Mouse (Mus musculus) retina, postnatal 7 days (tissue): ENCODE measurements around the gene Wdr74.

Experiments
- DNase-seq: peaks from one replicate; pipeline ENCODE4 v3.0.0-alpha.2; 2012; ENCODE audit warnings: low read depth, low spot score

Wdr74 gene

GRCm38 (mm10) chr19:8735389-8736159 is at the start of gene Wdr74:
TSS of gene Wdr74 (plus strand) at chr19:8735827.
- peak; percentile 88 for DNase-seq

DNA sequence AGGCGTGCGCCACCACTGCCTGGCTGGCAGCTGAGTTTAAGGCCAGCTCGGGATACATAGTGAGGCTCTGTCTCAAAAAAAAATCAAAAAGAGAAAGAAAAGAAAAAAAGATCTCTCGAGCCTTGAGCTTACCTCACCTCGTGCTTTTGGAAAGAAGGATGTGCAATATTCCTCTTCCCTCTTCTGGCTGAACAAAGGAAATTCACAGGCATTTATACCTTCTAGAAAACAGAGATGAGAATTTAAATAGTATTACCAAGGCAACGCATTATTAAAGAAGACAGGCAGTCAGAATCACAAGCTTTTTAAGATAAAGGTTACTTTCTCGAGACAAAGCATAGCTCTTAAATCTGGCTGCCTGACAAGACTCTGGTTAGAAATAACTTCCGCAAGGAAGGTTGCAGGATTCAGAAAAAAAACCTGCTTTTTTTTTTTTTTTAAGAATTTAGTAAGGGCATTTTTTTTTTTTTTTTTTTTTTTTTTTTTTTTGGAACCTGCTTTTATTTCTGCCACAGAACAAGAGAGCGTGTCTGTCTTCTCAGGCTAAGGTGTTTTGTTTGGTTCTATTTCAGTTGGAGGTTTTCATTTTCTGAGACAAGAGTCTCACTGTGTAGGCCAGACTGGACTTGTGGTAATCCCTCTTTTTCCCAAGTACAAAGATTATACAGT is 43.6 kb upstream of the Wdr74 start:
- no peak for DNase-seq

- no peak for DNase-seq
Measured at GRCm38 (mm10) chr19:8692740-8693139, 42.9 kb upstream of the Wdr74 start.

DNA sequence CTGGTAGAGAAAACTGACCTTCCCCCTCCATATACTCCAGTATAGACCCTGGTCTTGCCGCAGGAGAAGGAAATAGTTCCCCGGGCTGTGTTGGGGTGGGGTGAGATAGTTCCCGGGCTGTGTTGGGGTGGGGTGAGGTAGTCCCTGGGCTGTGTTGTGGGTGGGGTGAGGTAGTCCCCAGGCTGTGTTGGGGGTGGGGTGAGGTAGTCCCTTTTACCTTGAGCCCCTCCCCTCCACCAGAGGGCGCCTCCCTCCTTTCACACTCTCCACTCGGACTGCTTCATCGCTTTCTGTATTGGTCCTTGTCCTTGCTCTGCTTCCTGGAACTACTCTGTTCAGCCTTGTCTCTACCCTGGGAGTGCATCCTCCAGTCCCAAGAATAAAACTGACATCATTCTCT is 40.3 kb upstream of the Wdr74 start:
- no peak for DNase-seq

DNA sequence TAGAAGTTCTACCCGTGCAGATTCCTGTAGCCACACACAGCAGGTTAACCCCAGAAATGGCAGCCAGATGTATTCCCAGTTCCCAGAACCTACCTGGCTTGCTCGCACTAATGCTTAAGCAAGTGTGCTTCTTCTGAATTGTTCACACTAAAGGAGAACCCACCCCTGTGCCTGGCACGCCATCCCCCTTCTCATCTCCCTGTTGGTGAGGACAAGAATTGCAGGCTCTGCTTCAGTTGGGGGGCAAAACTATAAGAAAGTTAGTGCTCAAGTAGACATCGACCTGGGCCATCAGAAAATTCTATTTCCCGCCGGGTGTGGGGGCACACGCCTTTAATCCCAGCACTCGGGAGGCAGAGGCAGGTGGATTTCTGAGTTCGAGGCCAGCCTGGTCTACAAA is 36.0 kb upstream of the Wdr74 start:
- no peak for DNase-seq

DNA sequence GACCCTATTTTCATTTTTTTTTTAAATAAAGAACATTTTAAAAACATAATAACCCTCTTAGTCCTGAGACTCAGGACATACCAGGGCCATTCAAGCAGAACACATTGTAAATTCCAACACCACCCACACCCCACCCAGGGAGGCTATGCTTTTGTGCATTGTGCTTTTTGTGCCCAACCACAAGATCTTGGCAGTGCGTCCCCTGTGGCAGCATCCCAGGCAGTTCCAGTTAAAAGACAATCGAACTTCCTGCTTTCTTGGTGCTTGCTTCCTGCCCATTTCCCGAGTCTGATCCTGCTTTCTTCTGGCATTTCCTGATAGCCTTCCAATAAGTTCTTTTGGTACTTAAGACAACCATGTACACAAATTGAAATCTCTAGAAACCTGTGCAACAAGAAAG is 33.2 kb upstream of the Wdr74 start:
- DNase-seq = no peak

GRCm38 (mm10) chr19:8703571-8703970 is 32.1 kb upstream of the Wdr74 start:
- no peak for DNase-seq

DNA sequence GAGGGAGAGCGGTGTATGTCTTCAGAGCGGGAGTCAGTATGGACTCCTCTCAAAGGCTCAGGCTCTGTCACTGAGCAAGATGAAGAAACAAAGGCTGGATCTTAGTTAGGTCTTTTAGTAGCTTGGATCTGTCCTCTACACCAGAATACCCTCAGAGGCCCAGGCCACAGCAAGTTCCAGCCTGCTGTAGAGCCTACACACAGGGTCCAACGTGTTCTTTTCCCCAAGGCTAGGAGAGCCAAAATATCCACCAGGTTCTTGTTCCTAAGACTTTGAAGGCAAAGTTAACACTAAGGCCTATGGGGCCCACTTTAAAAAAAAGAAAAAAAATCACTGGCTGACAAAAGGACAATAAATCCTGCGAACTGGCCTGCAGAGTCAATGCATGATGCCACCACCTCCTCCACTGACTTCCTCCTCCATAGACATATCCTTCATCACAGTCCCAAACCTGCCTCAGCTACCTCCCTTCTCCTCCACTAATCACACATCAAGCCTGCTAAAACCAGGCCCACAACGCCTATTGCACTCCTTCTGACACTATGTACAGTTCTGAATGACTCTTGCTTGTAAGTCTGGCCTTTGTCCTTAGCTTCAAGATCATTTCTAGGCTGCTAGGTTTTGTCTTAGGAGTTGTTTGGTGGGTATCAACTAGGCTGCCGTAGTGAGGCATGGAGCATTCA is 30.5 kb upstream of the Wdr74 start:
- DNase-seq = no peak

DNA sequence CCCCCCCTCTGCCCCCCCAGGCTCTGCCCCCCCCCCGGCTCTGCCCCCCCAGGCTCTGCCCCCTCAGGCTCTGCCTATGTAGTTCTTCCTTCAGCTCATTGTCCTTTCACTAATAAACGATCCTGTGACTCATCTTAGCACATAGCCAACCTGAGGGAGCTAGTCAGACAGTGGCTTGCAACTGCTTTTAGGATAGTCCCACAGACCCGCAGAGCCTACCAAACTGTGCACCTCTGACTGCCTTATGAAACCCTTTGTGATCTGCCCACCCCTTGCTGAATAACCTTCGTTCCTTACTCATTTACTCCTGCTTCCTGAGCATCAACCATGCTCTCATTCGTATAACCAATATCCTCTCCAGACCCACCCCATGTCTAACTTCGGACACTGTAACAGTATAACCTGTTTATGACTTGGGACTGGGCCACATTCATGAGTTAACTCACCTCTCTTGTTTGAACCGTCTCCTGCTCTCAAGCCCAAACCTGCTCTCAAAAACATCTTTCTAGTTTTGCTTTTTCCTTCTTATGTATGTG is 29.4 kb upstream of the Wdr74 start:
- no peak for DNase-seq

- no peak for DNase-seq
Measured at GRCm38 (mm10) chr19:8706930-8707329, 28.7 kb upstream of the Wdr74 start.

DNA sequence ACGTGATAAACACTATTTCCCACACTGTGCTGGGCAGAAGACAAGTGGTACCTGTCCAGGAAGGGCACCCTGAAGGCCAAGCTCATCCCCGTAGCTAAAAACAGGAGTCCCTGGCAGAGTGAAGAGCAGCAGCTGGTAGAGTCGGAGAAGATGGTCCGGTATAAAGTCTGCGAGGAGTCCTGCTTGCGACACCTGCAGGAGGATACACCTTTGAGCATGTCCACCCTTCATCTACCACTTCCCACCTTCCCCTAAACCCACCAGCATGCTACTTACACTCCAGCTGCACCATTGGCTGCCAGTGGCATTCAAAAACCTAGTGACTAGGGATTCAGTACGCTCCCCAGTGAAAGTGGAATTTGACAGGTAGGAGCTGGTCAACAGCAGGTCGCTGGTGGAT is 26.7 kb upstream of the Wdr74 start:
- DNase-seq = no peak

- DNase-seq = no peak
Measured at GRCm38 (mm10) chr19:8710057-8710456, 25.6 kb upstream of the Wdr74 start.

GRCm38 (mm10) chr19:8711506-8711905 is 24.1 kb upstream of the Wdr74 start:
- DNase-seq = no peak

DNA sequence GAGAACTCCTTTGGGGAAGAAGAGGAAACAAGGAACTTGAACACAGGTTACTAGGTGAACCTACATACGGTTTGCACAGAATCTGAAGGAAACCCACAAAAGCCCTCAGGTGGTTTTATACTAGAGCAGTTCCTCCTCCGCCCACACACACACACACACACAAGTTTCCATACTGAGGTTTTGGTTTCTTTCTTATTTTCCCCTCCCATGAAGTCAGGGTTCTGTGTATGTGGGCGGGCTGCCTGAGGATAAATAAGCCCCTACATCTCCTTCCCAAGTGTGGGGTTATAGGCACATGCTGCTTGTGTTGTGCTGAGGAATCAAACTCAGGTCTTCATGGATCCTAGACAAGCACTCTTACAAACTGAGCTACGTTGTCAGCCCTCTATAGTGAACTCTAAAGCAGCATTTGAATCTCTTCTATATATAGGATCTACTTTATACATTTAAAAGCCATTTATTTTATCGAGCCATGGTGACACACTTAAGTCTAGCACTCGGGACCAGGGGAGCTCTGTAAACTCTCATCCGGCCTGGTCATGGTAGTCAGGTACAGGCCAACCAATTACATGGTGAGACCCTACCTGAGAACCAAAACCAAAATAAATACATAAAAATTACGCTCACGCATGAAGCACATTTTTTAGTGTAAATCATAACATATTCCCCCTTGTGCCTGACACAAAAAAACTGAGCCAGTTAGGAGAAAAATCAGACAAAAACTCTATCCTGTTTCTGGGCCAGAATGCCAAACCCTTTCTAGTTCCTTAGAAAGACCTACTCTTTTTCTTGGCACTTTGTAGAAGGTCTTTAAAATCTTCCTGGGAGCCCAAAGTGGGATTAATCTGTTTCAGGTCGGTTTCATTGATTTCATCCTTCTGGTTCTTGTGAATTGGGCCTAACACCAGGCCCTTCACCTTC is 23.4 kb upstream of the Wdr74 start:
- no peak for DNase-seq

- peak; percentile 62 for DNase-seq
Measured at GRCm38 (mm10) chr19:8712870-8713305, 22.7 kb upstream of the Wdr74 start.

DNA sequence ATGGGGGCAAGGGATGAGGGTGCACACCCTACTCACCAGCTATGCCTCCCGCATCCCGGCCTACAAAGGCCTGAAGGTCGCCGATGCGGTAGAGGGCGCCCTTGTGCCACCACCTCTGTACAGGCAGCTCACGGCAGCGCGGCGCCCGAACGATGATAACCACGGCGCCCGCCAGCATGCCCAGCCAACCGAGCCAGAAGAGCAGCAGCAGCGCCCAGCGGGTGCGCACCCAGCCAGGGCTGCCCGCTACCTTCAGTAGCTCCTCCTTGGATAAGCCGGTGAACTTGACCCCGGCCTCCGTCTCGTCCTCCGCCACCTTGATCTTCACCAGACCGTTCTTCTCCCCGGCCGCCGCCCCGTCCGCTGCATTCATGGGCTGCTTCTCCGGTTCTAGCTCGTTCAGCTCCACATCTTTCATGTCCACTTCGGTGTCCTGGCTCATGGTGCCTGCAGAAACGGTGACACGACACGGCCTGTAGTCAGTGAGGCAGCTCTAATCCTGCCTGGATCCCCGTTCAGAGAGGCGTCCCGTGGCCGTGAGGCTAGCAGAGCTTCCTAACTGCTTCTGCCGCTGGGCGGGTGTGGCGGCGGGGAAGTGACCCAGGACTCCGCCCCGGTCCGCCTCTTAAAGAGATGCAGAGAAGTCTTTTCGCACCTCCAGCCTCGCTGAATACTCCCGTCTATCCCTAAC is 22.2 kb upstream of the Wdr74 start:
- peak; percentile 79 for DNase-seq

GRCm38 (mm10) chr19:8713997-8714652 is 21.5 kb upstream of the Wdr74 start:
- no peak for DNase-seq

- DNase-seq = no peak
Measured at GRCm38 (mm10) chr19:8714653-8715481, 20.8 kb upstream of the Wdr74 start.
